Mouse (Mus musculus): ENCODE data around the gene Lrrc37a.
"Not testable (repeated sequence)": the region's sequence is repeated elsewhere in the genome, so short reads cannot be mapped to it uniquely, and the experiment has no call there.

Lrrc37a gene

DNA sequence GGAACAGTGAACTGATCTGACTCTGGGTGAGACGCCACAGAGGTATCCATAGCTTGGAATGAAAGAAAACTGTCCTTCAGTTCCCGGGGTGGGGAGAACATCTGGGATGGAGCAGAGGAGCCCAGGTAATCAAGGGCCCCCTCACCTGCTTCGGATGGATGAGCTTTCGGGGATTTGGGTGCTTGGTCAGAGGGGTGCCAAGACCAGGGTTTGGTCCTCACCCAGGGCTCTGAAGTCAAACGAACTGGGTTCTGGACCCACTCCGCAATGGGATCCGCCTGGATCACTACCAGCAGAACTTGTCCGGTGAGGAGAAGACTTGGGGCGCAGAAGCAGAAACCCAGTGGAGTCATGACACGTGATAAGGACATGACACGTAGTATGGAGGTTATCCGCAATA, at the start of gene Lrrc37a:
Lrrc37a (minus strand) TSS at position 101 of the 400 bp plus-strand sequence.
- CTCF ChIA-PET: interaction anchor here (0.6 kb wide), 1 partner anchor 21 kb away, joined by 3 read pairs; no protein-coding TSS in a partner anchor

DNA sequence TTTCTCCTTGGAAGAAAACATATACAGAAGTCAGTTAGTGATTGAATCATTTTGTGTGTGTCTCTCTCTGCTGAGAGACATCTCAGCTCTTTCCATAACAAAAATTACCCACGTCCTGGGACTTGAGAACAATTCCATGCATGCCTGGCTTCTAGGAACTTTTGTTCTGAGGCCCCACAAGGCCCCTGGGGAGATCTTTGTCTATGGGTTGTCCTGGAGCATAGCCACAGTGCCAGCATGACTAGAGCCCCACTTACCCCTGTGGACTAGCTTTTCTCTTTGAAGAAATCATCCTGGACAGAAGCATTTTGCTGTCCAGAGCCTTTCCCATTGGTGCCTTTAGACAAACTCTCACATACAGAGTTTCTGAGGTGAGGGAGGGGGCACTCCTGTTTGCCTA, 30.6 kb upstream of the Lrrc37a start:
- CTCF ChIA-PET: not testable (repeated sequence)

- CTCF ChIA-PET: no interaction called here
These were observed 7.7 kb upstream of the Lrrc37a start for GRCm38 (mm10) chr11:103512111-103512510.

DNA sequence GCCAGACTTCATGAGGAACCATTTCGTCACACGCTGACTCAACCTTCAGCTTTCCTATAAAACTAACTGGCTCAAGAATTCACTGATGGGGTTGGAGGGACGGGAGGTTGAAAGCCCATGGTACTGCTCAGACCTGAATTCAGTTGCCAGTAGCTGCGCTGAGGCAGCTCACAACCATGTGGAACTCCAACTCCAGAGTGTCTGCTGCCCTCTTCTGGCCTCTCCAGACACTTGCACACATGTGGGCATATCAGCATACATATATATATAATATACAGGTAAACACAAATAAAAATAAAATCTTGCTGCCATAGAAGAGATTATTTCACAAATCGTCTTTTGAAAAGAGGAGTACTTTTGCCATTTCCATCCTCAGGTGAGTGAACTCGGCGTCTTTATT, 40.0 kb downstream of the Lrrc37a start:
- CTCF ChIA-PET: no interaction called here

GRCm38 (mm10) chr11:103451105-103451504, 53.3 kb downstream of the Lrrc37a start:
- CTCF ChIA-PET: not testable (repeated sequence)

GRCm38 (mm10) chr11:103449721-103450120, 54.7 kb downstream of the Lrrc37a start:
- CTCF ChIA-PET: not testable (repeated sequence)

DNA sequence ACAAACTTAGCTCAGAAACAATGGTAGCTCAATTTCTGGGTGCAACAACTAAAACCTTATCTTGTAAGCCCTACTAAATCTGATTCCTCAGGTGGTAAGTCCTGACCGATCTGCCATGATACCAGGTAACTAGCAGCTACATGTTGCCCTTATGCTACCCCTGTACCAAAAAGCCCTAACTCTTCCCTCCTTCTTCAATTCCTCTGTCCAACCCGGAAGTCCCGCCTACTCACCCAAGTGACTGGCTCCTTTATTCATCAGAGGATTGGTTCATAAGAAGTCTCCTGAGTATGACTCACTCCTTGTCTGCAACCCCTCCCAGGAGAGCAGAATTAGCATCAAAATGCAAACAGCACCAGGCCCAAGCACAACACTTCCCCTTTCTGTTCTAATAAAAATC, 60.7 kb downstream of the Lrrc37a start:
- CTCF ChIA-PET: no interaction called here

- CTCF ChIA-PET: no interaction called here
These were observed 68.1 kb downstream of the Lrrc37a start for GRCm38 (mm10) chr11:103436282-103436681.

DNA sequence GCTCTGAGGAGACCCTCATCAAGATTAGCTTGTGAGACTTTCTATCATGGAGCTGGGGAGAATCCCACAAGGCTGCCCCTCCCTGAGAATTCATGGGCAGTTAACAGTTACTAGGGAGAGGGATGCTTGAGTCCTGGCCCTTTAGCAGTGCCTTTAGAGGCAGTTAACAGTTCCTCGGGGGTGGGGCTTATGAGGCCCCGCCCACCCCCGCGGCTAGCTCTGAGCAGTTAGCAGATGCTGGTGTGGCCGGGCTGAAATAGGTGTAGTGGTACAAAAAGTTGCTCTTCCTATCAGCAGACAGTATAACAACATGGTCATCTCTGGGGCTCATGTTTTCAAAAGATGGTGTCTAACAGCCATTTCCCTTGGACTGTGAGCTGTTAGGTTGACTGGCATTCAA, 79.4 kb downstream of the Lrrc37a start:
- CTCF ChIA-PET: no interaction called here

DNA sequence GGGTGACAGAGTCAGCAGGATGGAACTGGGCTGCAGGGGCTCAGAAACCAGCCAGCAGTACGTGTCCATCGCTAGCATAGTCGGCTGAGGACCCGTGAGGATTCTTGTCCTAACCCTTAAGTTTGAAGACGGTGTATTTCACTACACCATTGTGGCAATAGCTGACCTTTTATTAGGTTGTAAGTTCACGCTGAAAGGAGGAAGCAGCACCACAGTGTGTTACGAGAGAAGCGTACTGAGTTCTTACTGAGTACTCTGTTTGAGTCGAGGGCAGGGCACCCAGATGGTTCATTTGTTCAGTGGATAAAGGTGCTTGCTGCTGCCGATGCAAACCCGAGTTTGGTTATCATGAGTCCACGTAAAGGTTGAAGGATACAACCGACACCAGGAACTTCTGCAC, 84.7 kb downstream of the Lrrc37a start:
- CTCF ChIA-PET: interaction anchor here (0.6 to 0.7 kb wide), 2 partner anchors 8 to 22 kb away, joined by 3 read pairs; no protein-coding TSS in a partner anchor

DNA sequence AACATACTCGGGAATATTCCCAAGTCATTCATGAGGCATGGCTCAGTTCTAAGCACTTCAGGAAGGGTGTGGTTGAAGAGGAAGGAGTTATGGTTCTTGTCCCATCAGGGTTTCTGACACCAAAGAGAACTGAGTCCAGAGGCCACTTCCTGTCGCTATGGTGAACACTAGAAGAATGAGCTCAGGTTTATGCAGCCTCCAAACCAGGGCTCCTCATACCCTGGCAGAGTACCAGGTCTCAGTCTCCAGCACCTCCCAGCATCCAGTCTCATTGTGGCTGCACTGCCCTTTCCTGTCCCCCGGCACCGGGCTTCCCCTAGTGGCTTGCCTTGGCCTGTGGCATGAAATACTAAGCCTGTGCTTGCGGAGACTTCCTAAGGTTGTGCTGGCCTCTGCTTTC, 85.2 kb downstream of the Lrrc37a start:
- CTCF ChIA-PET: interaction anchor here (0.6 to 0.7 kb wide), 2 partner anchors 8 to 22 kb away, joined by 3 read pairs; no protein-coding TSS in a partner anchor

DNA sequence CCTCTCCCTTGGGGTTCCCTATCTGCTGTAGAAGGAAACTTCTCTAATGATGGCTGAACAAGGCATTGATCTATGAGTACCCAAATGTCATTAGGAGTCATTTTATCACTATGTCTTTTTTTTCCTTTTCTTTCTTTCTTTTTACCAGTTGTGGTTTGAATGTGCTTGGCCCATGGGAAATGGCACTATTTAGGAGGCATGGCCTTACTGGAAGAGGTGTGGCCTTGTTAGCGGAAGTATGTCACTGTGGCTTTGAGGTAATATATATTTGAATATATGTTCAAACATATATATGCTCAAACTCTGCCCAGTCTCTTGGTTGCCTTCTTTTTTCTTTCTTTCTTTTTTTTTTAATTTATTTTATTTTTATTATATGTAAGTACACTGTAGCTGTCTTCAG, 90.9 kb downstream of the Lrrc37a start:
- CTCF ChIA-PET: interaction anchor here (0.7 kb wide), 1 partner anchor 154 kb away, joined by 3 read pairs; no protein-coding TSS in a partner anchor

GRCm38 (mm10) chr11:103412950-103413423, 91.4 kb downstream of the Lrrc37a start:
- CTCF ChIA-PET: interaction anchor here (0.6 kb wide), 1 partner anchor 58 kb away, joined by 3 read pairs; no protein-coding TSS in a partner anchor

- CTCF ChIA-PET: interaction anchor here (0.6 to 1.2 kb wide), 2 partner anchors 12 to 58 kb away, joined by 3 to 4 read pairs; no protein-coding TSS in a partner anchor
These were observed 92.1 kb downstream of the Lrrc37a start, which contains the start of gene Plekhm1 for GRCm38 (mm10) chr11:103411981-103412949. TSS of gene Plekhm1 (minus strand) at chr11:103412687.

GRCm38 (mm10) chr11:103411301-103411700, 93.1 kb downstream of the Lrrc37a start:
- CTCF ChIA-PET: interaction anchor here (0.6 to 1.2 kb wide), 3 partner anchors 8 to 136 kb away, joined by 3 to 4 read pairs (median 3); no protein-coding TSS in a partner anchor

DNA sequence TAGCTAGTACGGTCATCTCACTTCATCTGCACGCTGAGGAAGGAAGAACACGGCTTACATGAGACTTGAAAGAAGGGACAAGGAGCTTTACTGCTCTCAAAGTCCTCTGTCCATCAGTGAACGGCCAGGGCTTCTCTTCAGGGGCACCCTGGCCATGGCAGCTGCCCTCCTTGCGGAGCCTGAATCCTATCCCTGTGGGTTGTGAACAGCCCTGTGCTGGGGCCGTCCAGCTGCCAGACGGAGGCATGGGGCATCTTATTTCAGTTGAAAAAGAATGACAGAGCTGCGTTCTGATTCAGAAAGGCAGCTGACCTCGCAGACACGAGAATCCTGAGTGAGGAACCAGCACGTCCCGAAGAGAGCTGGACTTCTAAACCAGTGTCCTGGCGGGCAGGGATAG, 95.5 kb downstream of the Lrrc37a start:
- CTCF ChIA-PET: interaction anchor here (0.5 kb wide), 1 partner anchor 50 kb away, joined by 3 read pairs; no protein-coding TSS in a partner anchor

DNA sequence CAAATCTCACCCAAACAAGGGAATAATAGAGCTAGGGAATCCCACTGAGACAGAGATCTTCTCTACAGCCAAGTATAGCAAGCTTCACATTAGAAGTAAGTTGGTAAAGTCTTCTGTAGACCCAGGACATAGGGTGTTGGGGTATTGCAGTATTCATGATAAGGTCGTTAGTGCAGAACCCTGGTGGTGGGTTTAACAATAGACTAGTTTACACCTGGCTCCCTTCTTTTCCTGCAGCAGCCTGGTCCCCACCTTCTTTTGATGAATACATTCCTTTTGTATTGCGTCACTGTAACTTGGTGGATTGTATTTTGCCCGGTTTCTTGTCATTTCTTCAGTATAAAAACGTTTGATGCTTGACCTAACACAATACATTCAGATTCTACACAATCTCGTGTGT, 97.3 kb downstream of the Lrrc37a start:
- CTCF ChIA-PET: not testable (repeated sequence)

- CTCF ChIA-PET: no interaction called here
These were observed 97.8 kb downstream of the Lrrc37a start for GRCm38 (mm10) chr11:103406551-103406950.

DNA sequence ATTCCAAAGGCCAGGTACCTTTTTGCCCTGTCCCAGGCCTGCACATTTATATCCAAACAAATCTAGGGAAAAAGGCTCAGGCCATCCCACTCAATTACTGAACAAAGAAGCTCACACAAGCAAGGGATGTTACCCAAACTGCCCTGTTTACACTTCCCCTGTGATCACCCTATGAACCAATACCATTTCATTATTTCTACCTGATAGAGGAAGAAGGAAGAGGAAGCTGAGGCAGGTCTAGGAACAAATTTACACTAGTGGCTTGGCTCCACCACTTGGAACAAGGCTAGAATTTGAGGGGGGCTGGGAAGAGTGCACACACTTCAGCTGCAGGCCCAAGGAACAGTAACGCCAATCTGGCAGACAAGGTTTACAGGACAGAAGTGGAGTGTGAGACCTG, 98.6 kb downstream of the Lrrc37a start:
- CTCF ChIA-PET: no interaction called here

GRCm38 (mm10) chr11:103404618-103405017, 99.8 kb downstream of the Lrrc37a start:
- CTCF ChIA-PET: interaction anchor here (0.5 kb wide), 1 partner anchor 55 kb away, joined by 5 read pairs; no protein-coding TSS in a partner anchor

- CTCF ChIA-PET: interaction anchor here (0.9 kb wide), 1 partner anchor 42 kb away, joined by 3 read pairs; no protein-coding TSS in a partner anchor
These were observed 100.6 kb downstream of the Lrrc37a start for GRCm38 (mm10) chr11:103403776-103404175.

DNA sequence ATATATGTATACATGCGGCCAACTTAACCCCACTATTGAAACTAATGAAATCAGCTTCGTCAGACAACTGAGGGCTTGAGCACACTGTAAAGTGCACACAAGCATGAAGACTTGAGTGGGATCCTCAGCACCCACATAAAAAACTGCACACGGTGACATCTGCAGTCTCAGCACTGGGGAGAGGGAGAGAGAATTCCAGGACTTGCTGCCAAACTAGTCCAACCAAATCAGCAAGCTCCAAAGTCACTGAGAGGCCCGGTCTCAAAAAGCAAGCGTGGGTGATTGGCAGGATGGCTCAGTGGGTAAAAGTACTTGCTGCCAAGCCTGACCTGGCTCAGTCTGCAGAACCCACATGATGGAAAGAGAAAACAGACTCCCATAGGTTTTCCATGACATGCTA, 101.7 kb downstream of the Lrrc37a start:
- CTCF ChIA-PET: no interaction called here
